Mouse (Mus musculus): Measurements from ENCODE around the gene Ubr1.
A peak's percentile ranks its signal among the peaks of the same experiment; 100 is the strongest.

Ubr1 gene

DNA sequence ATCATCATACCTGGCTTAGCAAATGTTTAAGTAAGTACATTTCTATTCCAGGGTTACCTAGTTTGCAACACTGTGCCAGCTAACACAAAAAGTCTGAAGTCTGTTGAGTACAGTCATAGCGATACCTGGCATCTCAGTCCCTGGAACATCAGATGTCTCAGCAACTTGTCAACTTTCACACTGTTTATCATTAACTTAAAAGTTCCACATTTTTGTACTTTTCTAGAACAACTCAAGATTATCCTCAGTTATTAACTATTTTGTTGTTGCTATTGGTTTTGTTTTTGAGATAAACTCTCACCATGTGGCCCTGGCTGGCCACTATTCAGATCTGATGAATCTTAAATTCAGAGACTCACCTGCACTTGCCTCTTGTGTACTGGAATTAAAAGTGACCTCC is 107.1 kb downstream of the Ubr1 start:
- no peak for DNase-seq (ENCODE audit: extremely low read depth, insufficient read length, low spot score)

DNA sequence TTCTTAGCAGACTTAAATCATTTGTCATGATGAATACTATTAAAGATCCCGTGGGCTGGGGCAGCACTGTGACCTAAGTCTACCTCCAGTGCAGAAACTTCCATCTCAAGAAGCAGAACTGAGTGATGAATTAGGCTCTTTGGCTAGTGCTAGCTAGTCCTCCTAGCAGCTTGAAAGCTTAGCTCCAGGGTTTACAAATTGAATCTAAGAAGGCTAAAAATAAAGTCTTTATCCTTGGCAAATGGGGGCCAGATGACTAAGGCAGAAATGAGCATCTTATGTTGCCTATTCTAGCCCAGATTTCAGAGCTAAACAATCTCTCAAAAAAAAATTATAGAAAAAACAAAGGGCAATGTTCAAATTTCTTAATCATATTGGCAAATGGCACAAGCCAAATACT is 109.8 kb downstream of the Ubr1 start:
- no peak for DNase-seq (ENCODE audit: extremely low read depth, insufficient read length, low spot score)

DNA sequence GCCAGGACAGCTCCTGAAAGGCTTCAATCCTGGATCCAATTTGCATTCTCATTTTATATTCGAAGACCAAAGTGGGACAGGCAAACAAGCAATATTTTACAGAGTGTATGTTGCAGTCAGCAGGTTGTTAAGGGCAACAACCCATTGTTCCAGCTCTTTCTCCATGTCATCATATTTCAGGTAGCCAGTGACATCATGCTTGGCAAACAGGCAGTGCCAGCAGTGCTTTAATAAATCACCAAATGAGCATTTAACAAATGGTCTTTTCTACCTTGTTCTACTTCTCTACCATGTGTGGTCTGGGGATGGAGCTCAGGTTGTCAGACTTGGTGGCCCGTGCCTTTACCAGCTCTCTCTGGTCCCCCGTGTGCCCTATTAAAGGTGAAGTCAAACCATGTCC is 112.4 kb downstream of the Ubr1 start:
- no peak for DNase-seq (ENCODE audit: extremely low read depth, insufficient read length, low spot score)

DNA sequence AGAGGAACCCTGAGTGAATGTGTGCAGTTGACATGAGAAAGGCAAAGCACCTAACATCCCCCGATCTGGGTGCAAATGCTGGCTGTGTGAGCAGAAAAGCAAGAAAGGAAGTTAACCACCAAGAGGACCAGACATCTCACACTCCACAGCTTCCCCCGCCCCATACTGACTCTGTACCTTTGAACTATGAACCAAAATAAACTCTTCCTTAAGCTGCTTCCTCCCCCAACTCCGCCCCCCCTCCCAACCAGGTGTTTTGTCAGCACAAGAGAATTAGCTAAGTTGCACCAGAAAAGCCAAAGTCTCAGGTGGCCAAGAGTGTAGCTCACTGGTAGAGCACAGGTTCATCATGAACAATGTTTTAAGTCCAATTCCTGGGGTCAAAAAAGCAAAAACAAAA is 117.4 kb downstream of the Ubr1 start:
- DNase-seq (ENCODE audit: extremely low read depth, insufficient read length, low spot score): no peak

DNA sequence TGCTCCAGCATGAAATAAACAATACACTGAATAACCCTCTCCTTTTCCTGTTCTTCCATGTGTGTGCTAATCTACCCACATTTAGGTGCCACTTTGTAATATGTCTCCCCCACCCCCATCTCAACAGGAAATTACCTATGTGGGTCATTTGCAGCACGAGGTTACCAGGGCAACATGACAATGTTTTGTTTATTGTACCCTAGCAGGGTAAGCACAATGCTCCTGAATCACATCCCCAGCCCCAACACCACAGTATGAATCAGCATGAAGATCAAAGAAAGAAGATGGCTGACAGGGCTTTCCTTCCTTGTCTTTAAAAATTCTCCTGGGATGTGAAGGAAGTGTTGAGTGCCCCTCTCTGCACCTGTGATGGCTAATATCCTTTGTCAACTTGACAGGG is 117.9 kb downstream of the Ubr1 start:
- DNase-seq (ENCODE audit: extremely low read depth, insufficient read length, low spot score): no peak

DNA sequence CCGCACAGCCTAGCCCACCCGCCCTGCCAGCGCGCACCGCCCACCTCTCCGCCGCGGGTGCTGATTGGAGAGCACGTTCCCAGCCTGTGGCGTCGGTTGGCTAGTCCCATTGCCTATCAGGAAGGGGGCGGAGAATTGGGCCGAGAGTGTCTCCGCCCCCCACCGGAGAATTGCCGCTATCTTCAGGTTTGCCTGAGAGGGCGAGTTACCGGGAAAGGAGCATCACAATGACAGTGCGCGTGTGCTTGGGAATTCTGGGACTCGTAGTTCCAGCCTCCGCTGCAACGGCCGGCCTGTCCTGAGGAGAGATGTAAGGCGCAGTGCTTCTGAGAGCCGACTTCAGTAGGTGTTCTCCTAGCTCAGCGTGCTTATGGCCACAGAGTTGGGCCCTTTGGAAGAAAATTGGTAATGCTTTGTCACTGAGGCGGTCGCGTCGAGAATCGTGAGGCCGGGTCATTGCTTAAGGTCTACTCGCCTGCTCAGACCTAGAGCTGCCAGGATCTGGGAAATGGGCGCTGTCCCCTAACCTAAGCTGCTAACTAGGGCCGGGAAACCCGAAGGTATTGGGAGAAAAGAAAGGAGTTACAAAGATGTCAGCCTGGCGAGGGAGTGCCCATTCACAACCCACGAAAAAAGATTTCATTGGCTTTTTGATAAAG is 120.0 kb downstream of the Ubr1 start, which contains the start of gene Ttbk2:
Gene Ttbk2 (minus strand): TSS at position 181 of the 659 bp plus-strand sequence.
- DNase-seq (ENCODE audit: extremely low read depth, insufficient read length, low spot score): peak; percentile 95

DNA sequence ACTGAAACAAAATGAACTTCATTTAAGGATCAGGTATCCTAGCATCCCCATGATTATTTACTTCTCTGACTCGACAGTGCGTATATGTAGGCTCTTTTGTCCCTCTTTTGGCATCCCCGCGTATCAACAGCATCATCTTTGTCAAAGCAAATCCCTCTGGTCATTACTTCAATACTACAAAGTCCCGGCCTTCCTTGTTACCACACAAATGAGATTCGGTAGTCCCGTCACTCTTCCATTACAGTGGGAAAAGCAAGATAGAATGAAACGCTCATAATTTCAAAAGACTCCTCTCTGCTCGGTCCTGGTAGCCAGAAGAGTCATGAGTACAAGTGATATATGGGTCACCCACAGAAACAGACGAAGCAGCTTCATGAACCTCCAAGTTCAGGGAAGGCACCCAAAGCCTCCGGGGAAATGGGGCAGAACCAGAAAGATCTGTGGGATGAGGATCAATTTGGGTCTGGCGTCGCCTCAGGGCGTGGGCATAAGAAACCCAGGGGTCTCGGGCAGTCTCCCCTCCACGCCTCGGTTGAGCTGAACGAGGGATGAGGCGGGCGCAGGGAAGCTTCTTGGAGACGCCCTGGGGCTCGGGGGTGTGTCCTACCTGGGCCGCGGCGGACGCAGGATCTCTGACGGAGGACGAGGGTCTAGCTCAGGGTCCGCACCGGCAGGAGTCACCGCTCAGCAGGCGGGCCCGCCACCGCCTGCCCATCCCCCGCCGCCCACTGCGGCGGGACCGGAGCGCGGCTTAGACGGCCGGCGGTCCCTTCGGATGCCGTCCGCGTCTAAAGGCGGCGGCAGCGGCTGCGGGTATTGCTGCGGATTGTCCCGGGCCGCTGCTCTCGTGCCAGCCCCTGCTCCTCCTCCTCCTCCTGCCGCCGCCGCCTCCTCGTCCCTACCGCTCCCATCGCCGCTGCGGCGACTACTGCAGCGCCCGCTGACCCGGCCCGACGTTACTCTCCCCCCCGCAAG is 120.8 kb downstream of the Ubr1 start, which contains the start of gene Cdan1:
Gene Cdan1 (minus strand): TSS at position 680 of the 975 bp plus-strand sequence.
- peak; percentile 81 for DNase-seq (ENCODE audit: extremely low read depth, insufficient read length, low spot score)

DNA sequence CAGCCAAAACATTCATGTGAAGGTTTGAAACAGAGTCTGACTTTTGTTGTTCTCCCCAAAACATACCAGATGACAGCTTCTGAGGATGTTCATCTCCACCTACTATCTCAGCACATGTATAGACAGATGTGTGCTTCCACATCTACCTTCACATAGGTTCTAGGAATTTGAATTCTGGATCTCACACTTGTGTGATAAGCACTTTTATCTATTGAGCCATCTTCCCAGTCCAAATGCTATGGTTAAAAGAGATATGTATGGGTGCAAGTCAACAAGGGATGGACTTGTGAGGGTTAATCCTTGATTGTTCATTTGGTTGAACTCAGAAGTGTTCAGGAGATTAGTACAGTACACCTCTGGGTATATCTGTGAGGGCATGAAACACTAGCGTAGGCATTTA is 125.2 kb downstream of the Ubr1 start:
- no peak for DNase-seq (ENCODE audit: extremely low read depth, insufficient read length, low spot score)

DNA sequence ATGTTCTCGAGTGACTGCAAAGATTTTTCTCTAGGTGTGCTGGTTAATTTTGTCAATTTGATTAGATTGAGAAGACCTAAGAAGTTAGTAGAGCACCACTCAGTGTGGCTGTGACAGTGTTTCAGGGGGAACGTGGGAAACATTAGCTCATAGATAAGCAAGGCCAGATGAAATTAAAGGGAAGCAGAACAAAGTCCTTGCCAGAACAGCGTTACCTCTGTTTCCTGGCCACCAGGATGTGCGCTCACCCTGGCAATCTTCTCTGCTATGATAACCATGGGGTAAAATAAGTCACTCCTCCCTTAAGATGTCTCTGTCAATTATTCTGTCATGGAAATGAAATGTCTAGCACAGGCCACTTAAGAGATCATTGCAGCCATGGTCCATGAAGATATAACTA is 126.5 kb downstream of the Ubr1 start:
- DNase-seq (ENCODE audit: extremely low read depth, insufficient read length, low spot score): no peak

DNA sequence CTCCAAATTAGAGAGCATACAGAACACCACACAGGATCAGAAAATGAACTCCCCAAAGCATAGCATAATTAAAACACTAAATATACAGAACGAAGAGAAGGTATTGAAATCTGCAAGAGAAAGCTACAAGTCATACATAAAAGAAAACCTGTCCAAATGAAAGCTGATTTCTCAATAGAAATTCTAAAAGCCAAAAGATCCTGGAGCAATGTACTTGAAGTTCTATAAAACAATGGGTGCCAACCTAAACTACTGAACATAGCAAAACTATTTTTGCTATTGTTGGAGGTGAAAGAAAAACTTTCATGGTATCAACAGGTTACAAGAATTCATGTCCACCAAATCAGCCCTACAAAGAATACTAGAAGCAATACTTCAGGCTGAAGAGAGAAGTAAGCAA is 129.3 kb downstream of the Ubr1 start:
- DNase-seq (ENCODE audit: extremely low read depth, insufficient read length, low spot score): no peak

DNA sequence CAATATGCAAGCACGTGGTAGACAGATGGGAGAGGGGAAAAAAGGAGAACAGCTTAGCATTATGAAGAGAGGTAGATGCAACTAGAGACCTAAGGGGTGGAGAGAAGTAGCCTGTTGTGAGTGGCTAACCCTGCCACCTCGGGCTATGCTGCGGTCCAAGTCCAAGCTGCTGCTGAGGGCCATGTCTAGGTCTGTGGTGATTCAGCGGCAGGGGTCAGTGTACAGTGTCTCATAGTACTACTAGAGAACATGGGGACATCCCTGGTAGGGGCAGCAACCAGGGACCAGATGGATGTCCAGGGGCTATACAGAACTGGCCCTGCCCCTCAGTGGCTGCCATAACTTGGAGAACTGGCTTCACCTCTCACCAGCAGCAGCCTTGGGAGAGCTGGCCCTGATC is 135.3 kb downstream of the Ubr1 start:
- no peak for DNase-seq (ENCODE audit: extremely low read depth, insufficient read length, low spot score)

DNA sequence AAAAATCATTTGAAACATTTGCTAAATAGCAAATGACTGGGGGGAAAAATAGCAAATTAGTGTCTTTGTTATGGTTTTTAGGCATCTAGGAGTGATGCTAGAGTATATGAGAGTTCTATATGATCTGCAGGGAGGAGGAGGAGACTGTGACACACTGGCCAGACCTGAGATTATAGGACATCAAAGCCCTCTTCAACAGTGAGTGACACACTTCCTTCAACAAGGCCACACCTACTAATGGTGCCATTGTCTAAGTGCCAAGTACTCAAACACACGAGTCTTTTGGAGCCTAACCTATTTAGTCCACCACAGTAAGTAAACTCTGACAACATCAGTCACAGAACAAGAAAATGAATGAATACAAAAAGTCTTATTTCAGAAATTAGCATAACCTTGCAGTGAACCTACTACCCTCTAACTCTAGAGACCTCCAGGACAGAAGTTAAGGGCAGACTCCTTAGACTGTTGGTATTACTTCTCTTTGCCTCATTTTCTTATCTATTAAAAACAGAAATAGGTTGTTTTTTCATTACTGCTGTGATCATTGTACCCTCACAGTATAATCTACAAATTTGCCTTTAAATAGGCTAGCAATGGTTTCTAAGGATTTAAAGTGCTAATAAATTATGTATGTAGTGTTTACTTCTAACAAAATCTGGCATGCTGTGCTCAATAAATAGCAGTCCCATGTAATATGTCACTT is 143.4 kb downstream of the Ubr1 start:
- no peak for DNase-seq (ENCODE audit: extremely low read depth, insufficient read length, low spot score)

All from 3134 (cell line).